Mouse (Mus musculus) bone marrow, adult 2 months (tissue): ENCODE results near the gene Gab1.

ENCODE experiments used
- CTCF ChIP-seq: fragments of 200-500 bp; IDR thresholded peaks from 2 replicates; pipeline ENCODE4 v1.5.1; 2011; ENCODE audit warnings: low read length, control low read depth; ENCODE audit not compliant: control insufficient read depth, insufficient read depth
- POLR2A ChIP-seq: fragments of 200-500 bp; IDR thresholded peaks from 2 replicates; pipeline ENCODE4 v1.6.1; 2011; ENCODE audit warnings: low read depth, mild to moderate bottlenecking, control low read depth, low read length, borderline replicate concordance; ENCODE audit not compliant: control insufficient read depth

DNA sequence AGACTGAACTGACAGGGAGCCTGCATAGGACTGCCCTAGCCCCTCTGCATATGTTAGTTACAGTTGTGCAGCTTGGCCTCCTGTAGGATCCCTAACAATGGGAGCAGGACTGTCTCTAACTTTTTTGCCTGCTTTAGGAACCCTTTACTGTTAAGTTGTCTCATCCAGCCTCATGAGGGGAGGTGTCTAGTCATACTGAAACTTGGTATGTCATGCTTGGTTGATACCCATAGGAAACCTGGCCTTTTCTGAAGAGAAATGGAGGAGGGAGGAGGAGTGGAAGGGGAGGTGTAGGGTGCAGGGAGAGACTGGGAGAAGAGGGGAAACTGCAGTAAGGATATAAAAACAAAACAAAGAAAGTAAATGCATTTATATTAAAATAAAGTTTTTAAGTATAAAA is 148.0 kb downstream of the Gab1 start:
- TF ChIP-seq POLR2A (no peak), CTCF (no peak)
